Mouse (Mus musculus): ENCODE data around the gene Atp5g1. TPM values are rescaled to one million over a fixed set of nuclear protein-coding genes. Genes with fewer than 3 reads are reported as not detected.

Gene Atp5g1
- polyA plus RNA-seq, 1 experiment, result 12.4 TPM

GRCm38 (mm10) chr11:96034596-96035052, 40.8 kb downstream of the Atp5g1 start, which contains the start of gene Snf8:
Gene Snf8 (plus strand): TSS chr11:96034885.
- peaks cover 49% of the 10 kb centered on the region for H3K4me1 ChIP-seq (ENCODE audit: control insufficient read depth)
- no peak for TF ChIP-seq GATA1 (IDR thresholded peaks at IDR 0.05; ENCODE audit: low read length)
- TF ChIP-seq TAL1 (IDR thresholded peaks at IDR 0.05; ENCODE audit: low read length), result no peak
- no peaks in the 10 kb centered on the region for H3K27me3 ChIP-seq (ENCODE audit: control insufficient read depth)

GRCm38 (mm10) chr11:96034116-96034515, 41.4 kb downstream of the Atp5g1 start:
- H3K36me3 ChIP-seq (ENCODE audit: control insufficient read depth), result peaks cover 26% of the 10 kb centered on the region
- peak overlapping the region; percentile 88 for H3K4me3 ChIP-seq (replicated peaks)
- H3K27me3 ChIP-seq (ENCODE audit: control insufficient read depth), result peaks cover 1% of the 10 kb centered on the region; the same call in 1 of the 2 replicates
- TF ChIP-seq GATA1 (IDR thresholded peaks at IDR 0.05; ENCODE audit: low read length) (no peak), TAL1 (IDR thresholded peaks at IDR 0.05; ENCODE audit: low read length) (no peak)
- peaks cover 46% of the 10 kb centered on the region for H3K4me1 ChIP-seq (ENCODE audit: control insufficient read depth)
- no peaks in the 10 kb centered on the region for H3K9me3 ChIP-seq (ENCODE audit: control insufficient read depth, low read length)

More at GRCm38 (mm10) chr11:96034596-96035052, 40.8 kb downstream of the Atp5g1 start, which contains the start of gene Snf8:
- Histone ChIP-seq H3K9me3 (ENCODE audit: control insufficient read depth, low read length) (no peaks in the 10 kb centered on the region), H3K36me3 (ENCODE audit: control insufficient read depth) (peaks cover 30% of the 10 kb centered on the region), H3K4me3 (replicated peaks) (peak within 1 kb of the TSS; percentile 88)

GRCm38 (mm10) chr11:96033264-96033663, 42.2 kb downstream of the Atp5g1 start:
- no peak overlapping the region for H3K4me3 ChIP-seq (replicated peaks)
- no peak for TF ChIP-seq TAL1 (IDR thresholded peaks at IDR 0.05; ENCODE audit: low read length)
- TF ChIP-seq GATA1 (IDR thresholded peaks at IDR 0.05; ENCODE audit: low read length), result no peak
- H3K27me3 ChIP-seq (ENCODE audit: control insufficient read depth), result peaks cover 3% of the 10 kb centered on the region; the same call in 1 of the 2 replicates
- H3K4me1 ChIP-seq (ENCODE audit: control insufficient read depth), result peaks cover 38% of the 10 kb centered on the region
- H3K36me3 ChIP-seq (ENCODE audit: control insufficient read depth), result peaks cover 18% of the 10 kb centered on the region
- no peaks in the 10 kb centered on the region for H3K9me3 ChIP-seq (ENCODE audit: control insufficient read depth, low read length)

GRCm38 (mm10) chr11:96031701-96032100, 43.8 kb downstream of the Atp5g1 start:
- H3K9me3 ChIP-seq (ENCODE audit: control insufficient read depth, low read length), result no peaks in the 10 kb centered on the region
- TF ChIP-seq GATA1 (IDR thresholded peaks at IDR 0.05; ENCODE audit: low read length) (no peak), TAL1 (IDR thresholded peaks at IDR 0.05; ENCODE audit: low read length) (no peak)
- peaks cover 4% of the 10 kb centered on the region for H3K36me3 ChIP-seq (ENCODE audit: control insufficient read depth)
- peaks cover 3% of the 10 kb centered on the region; the same call in 1 of the 2 replicates for H3K27me3 ChIP-seq (ENCODE audit: control insufficient read depth)
- peaks cover 26% of the 10 kb centered on the region for H3K4me1 ChIP-seq (ENCODE audit: control insufficient read depth)
- no peak overlapping the region for H3K4me3 ChIP-seq (replicated peaks)

- Histone ChIP-seq H3K4me1 (ENCODE audit: control insufficient read depth) (peaks cover 17% of the 10 kb centered on the region), H3K4me3 (replicated peaks) (no peak overlapping the region), H3K9me3 (ENCODE audit: control insufficient read depth, low read length) (no peaks in the 10 kb centered on the region), H3K27me3 (ENCODE audit: control insufficient read depth) (peaks cover 3% of the 10 kb centered on the region; the same call in 1 of the 2 replicates), H3K36me3 (ENCODE audit: control insufficient read depth) (no peaks in the 10 kb centered on the region)
- TF ChIP-seq GATA1 (IDR thresholded peaks at IDR 0.05; ENCODE audit: low read length) (no peak), TAL1 (IDR thresholded peaks at IDR 0.05; ENCODE audit: low read length) (no peak)
Observed at GRCm38 (mm10) chr11:96030571-96030970, 44.9 kb downstream of the Atp5g1 start.

- no peaks in the 10 kb centered on the region for H3K9me3 ChIP-seq (ENCODE audit: control insufficient read depth, low read length)
- H3K4me3 ChIP-seq (replicated peaks), result no peak overlapping the region
- peaks cover 7% of the 10 kb centered on the region for H3K4me1 ChIP-seq (ENCODE audit: control insufficient read depth)
- no peaks in the 10 kb centered on the region for H3K36me3 ChIP-seq (ENCODE audit: control insufficient read depth)
- TF ChIP-seq GATA1 (IDR thresholded peaks at IDR 0.05; ENCODE audit: low read length) (no peak), TAL1 (IDR thresholded peaks at IDR 0.05; ENCODE audit: low read length) (no peak)
- peaks cover 3% of the 10 kb centered on the region; the same call in 1 of the 2 replicates for H3K27me3 ChIP-seq (ENCODE audit: control insufficient read depth)
Observed at GRCm38 (mm10) chr11:96028130-96028529, 47.3 kb downstream of the Atp5g1 start.

GRCm38 (mm10) chr11:96020622-96021021, 54.8 kb downstream of the Atp5g1 start:
- no peak for TF ChIP-seq GATA1 (IDR thresholded peaks at IDR 0.05; ENCODE audit: low read length)
- TF ChIP-seq TAL1 (IDR thresholded peaks at IDR 0.05; ENCODE audit: low read length), result no peak
- Histone ChIP-seq H3K4me3 (replicated peaks) (no peak overlapping the region), H3K9me3 (ENCODE audit: control insufficient read depth, low read length) (no peaks in the 10 kb centered on the region), H3K36me3 (ENCODE audit: control insufficient read depth) (no peaks in the 10 kb centered on the region), H3K4me1 (ENCODE audit: control insufficient read depth) (peaks cover 7% of the 10 kb centered on the region), H3K27me3 (ENCODE audit: control insufficient read depth) (peaks cover 4% of the 10 kb centered on the region; the same call in 1 of the 2 replicates)

Other genes starting within 250 kb of the Atp5g1 start
- gene Gngt2, start 238.5 kb downstream of the Atp5g1 start, polyA plus RNA-seq (2012), result 0.18 and 0.59 TPM in 2 replicates
- 0.61 and 1.0 TPM in 2 replicates for gene Abi3, start 233.2 kb downstream of the Atp5g1 start, polyA plus RNA-seq (2012)
- not detected in 2 replicates for gene B4galnt2, start 160.8 kb downstream of the Atp5g1 start, polyA plus RNA-seq (2012)
- gene Igf2bp1, start 69.7 kb downstream of the Atp5g1 start, polyA plus RNA-seq (2012), result 1.0 and 1.8 TPM in 2 replicates
- not detected in 2 replicates for gene Gip, start 51.1 kb downstream of the Atp5g1 start, polyA plus RNA-seq (2012)
- gene Snf8, start 40.8 kb downstream of the Atp5g1 start, polyA plus RNA-seq (2012), result 17.0 and 17.7 TPM in 2 replicates
- gene Ube2z, start 10.3 kb downstream of the Atp5g1 start, polyA plus RNA-seq (2012), result 1.1 and 1.5 TPM in 2 replicates
- gene Calcoco2, start 36.3 kb upstream of the Atp5g1 start, polyA plus RNA-seq (2012), result 0.02 TPM in 1 of 2 replicates, not detected in the other
- not detected in 2 replicates for gene Ttll6, start 58.1 kb upstream of the Atp5g1 start, polyA plus RNA-seq (2012)
- 0.02 TPM in 2 replicates for gene Hoxb13, start 118.6 kb upstream of the Atp5g1 start, polyA plus RNA-seq (2012)
- gene Hoxb9, start 195.8 kb upstream of the Atp5g1 start, polyA plus RNA-seq (2012), result 0.01 TPM in 1 of 2 replicates, not detected in the other
- gene Hoxb8, start 206.2 kb upstream of the Atp5g1 start, polyA plus RNA-seq (2012), result not detected in 2 replicates
- gene Hoxb7, start 211.0 kb upstream of the Atp5g1 start, polyA plus RNA-seq (2012), result not detected in 2 replicates
- not detected in 2 replicates for gene Hoxb6, start 216.8 kb upstream of the Atp5g1 start, polyA plus RNA-seq (2012)
- 0.02 TPM in 1 of 2 replicates, not detected in the other for gene Hoxb5, start 227.7 kb upstream of the Atp5g1 start, polyA plus RNA-seq (2012)
- gene Hoxb4, start 242.6 kb upstream of the Atp5g1 start, polyA plus RNA-seq (2012), result not detected in 2 replicates
- 0.01 TPM in 1 of 2 replicates, not detected in the other for gene Hoxb3, start 247.7 kb upstream of the Atp5g1 start, polyA plus RNA-seq (2012)

Measured in erythroblast, embryonic 14.5 days (primary cell).